Mouse (Mus musculus) limb, embryonic 13.5 days (tissue): ENCODE data around the gene Pigx. TPM values are rescaled to one million over a fixed set of nuclear protein-coding genes. Genes with fewer than 3 reads are reported as not detected.

ENCODE experiments used
- ATAC-seq: fragments of 200-750 bp; cut with Nextera tagmentation; 2 replicates; pipeline ENCODE4 v1.8.0; 2017; ENCODE audit warnings: low read depth, moderate number of reproducible peaks, moderate TSS enrichment; ENCODE audit not compliant: low FRiP score
- H3K27ac ChIP-seq: fragments of 300-500 bp; sonication (generic); 2 replicates; pipeline ENCODE4 v1.5.1; 2015; ENCODE audit warnings: inconsistent platforms, mild to moderate bottlenecking, moderate library complexity
- H3K27me3 ChIP-seq: fragments of 300-500 bp; sonication (generic); 2 replicates; pipeline ENCODE4 v1.6.1; 2015; ENCODE audit warnings: mild to moderate bottlenecking, inconsistent platforms
- H3K36me3 ChIP-seq: fragments of 300-500 bp; sonication (generic); 2 replicates; pipeline ENCODE4 v1.6.1; 2015; ENCODE audit warnings: inconsistent platforms, mild to moderate bottlenecking, moderate library complexity
- H3K4me1 ChIP-seq: fragments of 300-500 bp; sonication (generic); 2 replicates; pipeline ENCODE4 v1.6.1; 2015; ENCODE audit warnings: inconsistent platforms
- H3K4me2 ChIP-seq: fragments of 300-500 bp; sonication (generic); replicated peaks from 2 replicates; pipeline ENCODE4 v1.6.1; 2015; ENCODE audit warnings: inconsistent platforms, mild to moderate bottlenecking, moderate library complexity
- H3K4me3 ChIP-seq: fragments of 300-500 bp; sonication (generic); 2 replicates; pipeline ENCODE4 v1.5.1; 2015; ENCODE audit warnings: moderate library complexity, mild to moderate bottlenecking, inconsistent platforms
- H3K9ac ChIP-seq: fragments of 300-500 bp; sonication (generic); 2 replicates; pipeline ENCODE4 v1.6.1; 2015; ENCODE audit warnings: mild to moderate bottlenecking, inconsistent platforms
- H3K9me3 ChIP-seq: fragments of 300-500 bp; sonication (generic); 2 replicates; pipeline ENCODE4 v1.6.1; 2016; ENCODE audit warnings: inconsistent platforms
- WGBS: fragments of 180-500 bp; shearing (Covaris S2); methylation state at CpG from one replicate; pipeline ENCODE4 v1.1.7; 2015; 5-methylcytosine and 5-hydroxymethylcytosine counted together
- polyA plus RNA-seq: library from polyadenylated mRNA; unstranded; fragments of >200 nt; fragmentation: Nextera tagmentation; extraction: Ambion mirVana; gene quantifications from 2 replicates; pipeline ENCODE4 v1.2.1, GENCODE M21; 2015

Gene Pigx
- polyA plus RNA-seq, 1 experiment from 2014 or later: 124 TPM

DNA sequence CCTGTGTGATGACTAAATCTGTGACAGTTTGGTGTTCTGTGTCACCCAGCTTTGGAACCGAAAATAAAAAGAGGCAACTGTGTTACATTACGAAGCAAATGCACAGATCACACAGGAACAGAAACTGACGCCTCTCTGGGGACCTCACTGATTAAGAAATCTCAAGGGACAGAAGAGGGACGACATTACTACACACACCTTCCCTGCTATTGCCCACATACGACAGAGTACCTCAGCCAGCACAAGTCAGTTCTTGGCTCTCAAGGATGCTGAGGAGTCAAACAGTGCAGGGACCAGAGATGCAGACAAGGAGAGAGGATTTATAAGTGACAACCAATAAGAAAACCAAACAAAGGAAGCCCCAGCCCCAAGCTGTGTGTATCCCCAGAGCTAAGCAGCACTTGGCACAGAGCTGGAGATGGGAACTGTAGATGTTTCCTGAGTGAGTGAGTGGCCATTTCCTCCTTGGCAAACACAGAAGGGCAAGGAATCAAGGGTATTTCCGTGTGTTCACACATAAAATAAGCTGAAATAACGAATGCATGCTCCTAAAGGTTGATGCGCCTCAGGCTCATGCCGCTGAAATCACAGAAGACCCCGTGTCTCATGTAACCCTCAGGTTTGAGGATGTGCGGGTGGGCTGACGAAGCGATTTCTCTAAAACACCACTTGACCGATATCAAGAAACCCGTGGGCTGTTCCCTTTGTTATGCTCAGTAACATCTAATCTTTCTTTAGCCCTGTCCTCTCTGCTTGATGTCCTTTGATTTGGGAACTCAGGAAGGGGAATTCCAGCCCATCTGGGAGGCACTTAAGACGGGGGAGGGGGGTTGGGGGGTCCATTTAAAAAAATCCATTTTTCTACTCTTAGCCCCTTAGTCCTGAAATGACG lies 25.1 kb upstream of the Pigx start:
- ATAC-seq: no peak
- no peak overlapping the region for H3K4me3 ChIP-seq
- no peak overlapping the region for H3K4me2 ChIP-seq
- H3K36me3 ChIP-seq: no peaks in the 10 kb centered on the region
- H3K27ac ChIP-seq: no peak overlapping the region
- WGBS: 74% methylated on average over 17 of the region's 17 CpGs
- H3K9me3 ChIP-seq: no peaks in the 10 kb centered on the region
- H3K4me1 ChIP-seq: no peaks in the 10 kb centered on the region
- H3K27me3 ChIP-seq: no peaks in the 10 kb centered on the region
- H3K9ac ChIP-seq: no peak overlapping the region

DNA sequence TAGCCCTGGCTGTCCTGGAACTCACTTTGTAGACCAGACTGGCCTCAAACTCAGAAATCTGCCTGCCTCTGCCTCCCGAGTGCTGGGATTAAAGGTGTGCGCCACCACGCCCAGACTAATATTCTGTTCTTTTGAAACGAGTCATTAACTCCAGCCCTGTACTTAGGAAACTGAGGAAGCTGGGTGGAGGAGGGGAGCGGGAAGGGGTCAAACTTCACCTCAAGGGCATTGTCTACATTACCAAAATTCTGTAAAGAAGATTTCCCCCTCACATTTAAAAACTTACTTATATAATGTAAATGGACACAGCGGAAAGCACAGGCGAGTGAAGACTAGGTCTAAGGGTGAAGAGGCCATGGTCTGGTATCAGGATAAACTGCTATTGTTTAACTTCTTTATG lies 24.5 kb upstream of the Pigx start:
- ATAC-seq: no peak
- WGBS: 89% methylated on average over 7 of the region's 7 CpGs
- H3K9ac ChIP-seq: no peak overlapping the region

DNA sequence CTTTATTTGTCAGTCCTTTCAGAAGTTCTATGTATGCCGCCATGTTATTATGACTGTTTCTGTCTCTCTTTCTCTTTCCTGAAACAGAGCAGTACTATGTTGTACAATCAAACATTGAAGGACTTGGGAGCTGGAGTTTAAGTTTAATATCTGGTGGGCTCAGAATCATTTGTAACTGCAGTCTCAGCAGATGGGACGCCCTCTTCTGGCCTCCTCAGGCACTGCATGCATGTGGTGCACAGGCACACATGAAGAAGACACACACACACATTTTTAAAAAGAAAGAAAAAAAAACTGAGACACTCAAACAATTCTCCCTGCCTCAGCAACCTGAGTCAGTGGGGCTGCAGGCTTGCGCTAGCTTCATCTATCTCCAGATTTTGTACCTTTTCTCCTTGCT lies 20.9 kb upstream of the Pigx start:
- H3K9me3 ChIP-seq: no peaks in the 10 kb centered on the region
- no peaks in the 10 kb centered on the region for H3K36me3 ChIP-seq
- H3K27me3 ChIP-seq: no peaks in the 10 kb centered on the region
- H3K27ac ChIP-seq: no peak overlapping the region
- no peak overlapping the region for H3K4me2 ChIP-seq
- H3K4me3 ChIP-seq: no peak overlapping the region
- no peak overlapping the region for H3K9ac ChIP-seq
- no peak for ATAC-seq
- WGBS: 76% methylated on average over 3 of the region's 3 CpGs
- H3K4me1 ChIP-seq: no peaks in the 10 kb centered on the region

More for the DNA sequence above, 24.5 kb upstream of the Pigx start:
- no peaks in the 10 kb centered on the region for H3K27me3 ChIP-seq
- H3K4me1 ChIP-seq: no peaks in the 10 kb centered on the region
- H3K36me3 ChIP-seq: no peaks in the 10 kb centered on the region
- H3K27ac ChIP-seq: no peak overlapping the region
- no peaks in the 10 kb centered on the region for H3K9me3 ChIP-seq
- H3K4me2 ChIP-seq: no peak overlapping the region
- no peak overlapping the region for H3K4me3 ChIP-seq

DNA sequence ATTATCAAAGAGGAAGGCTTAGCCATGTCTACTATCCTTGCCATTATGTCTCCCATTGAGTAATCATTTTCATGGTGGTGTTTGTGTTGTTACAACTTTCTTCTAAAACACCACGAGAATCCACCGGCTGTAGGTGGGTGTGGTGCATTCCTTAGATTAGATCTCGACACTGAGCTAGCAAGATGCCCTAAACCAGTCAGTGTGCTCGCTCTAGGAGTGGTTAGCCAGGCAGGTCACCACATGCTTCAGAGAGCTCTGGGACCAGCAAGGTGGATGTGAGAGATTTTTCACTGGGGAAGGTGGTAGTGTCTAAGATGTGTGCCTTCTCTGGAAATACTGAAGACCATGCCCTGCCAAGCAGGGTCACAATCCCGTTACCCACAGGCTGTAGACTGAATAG lies 16.6 kb upstream of the Pigx start:
- WGBS: 50% methylated on average over 5 of the region's 5 CpGs
- Histone ChIP-seq H3K4me2 (no peak overlapping the region), H3K36me3 (no peaks in the 10 kb centered on the region), H3K9ac (no peak overlapping the region), H3K4me3 (no peak overlapping the region), H3K27ac (no peak overlapping the region), H3K9me3 (no peaks in the 10 kb centered on the region), H3K4me1 (no peaks in the 10 kb centered on the region), H3K27me3 (no peaks in the 10 kb centered on the region)
- no peak for ATAC-seq

DNA sequence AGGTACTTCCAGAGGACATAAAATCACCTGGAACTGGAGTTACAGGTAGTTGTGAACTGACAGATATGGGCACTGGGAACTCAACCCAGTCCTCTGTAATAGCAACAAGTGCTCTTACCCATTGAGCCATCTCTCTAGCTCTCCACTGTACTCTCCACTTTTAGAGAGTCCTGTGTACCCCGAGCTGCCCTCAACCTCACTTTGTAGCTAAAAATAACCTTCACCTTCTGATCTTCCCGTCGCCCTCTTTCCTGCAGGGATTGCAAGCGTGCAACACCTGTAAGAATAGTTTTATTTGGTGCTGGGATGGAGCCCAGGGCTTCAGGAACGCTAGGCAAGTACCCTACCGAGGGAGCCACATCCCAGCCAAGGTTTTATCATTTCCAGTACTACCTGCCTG lies 16.2 kb upstream of the Pigx start:
- Histone ChIP-seq H3K36me3 (peaks cover 1% of the 10 kb centered on the region; the same call in 1 of the 2 replicates), H3K4me3 (no peak overlapping the region), H3K9me3 (no peaks in the 10 kb centered on the region), H3K4me2 (no peak overlapping the region), H3K9ac (no peak overlapping the region), H3K27me3 (no peaks in the 10 kb centered on the region), H3K4me1 (no peaks in the 10 kb centered on the region), H3K27ac (no peak overlapping the region)
- WGBS: 63% methylated on average over 6 of the region's 6 CpGs
- ATAC-seq: no peak

DNA sequence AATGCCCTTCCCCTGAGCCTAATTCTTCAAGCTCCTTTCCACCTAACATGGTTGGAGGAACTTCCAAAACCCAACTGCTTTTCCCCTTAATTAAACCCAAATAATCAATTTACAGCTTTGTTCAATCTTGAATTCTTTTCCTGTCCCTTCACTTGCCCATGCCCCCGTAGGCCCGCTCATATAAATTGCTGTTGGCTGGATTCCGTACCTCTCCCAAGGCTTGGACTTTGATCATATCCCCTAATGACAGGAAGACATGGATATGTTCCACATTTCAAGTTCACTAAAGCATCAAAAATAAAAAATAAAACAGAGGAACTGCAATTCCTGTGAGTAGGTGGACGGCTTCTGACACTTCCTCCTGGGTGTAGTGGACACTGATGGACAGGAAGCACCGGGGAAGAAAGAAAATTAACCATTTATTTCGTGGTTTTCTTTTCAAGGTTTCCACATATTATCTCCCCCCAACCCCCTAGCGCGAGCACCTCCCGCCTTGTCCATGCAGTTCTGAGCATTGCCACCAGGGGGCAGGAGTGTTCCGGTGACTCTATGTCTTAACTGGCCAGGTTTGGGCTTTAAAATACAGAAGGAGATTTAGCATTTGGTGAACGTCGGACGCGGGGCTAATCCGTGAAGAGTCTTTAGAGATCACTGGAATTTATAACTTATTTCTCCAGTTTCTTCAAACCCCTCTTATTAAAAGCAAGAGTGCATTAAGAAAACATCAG lies 15.6 kb upstream of the Pigx start:
- H3K36me3 ChIP-seq: peaks cover 8% of the 10 kb centered on the region; the same call in 1 of the 2 replicates
- peak overlapping the region; percentile 28; the same call in 1 of the 2 replicates for H3K4me2 ChIP-seq
- no peak overlapping the region for H3K9ac ChIP-seq
- H3K27ac ChIP-seq: no peak overlapping the region
- H3K4me1 ChIP-seq: no peaks in the 10 kb centered on the region
- H3K9me3 ChIP-seq: no peaks in the 10 kb centered on the region
- no peaks in the 10 kb centered on the region for H3K27me3 ChIP-seq
- WGBS: 17% methylated on average over 15 of the region's 15 CpGs
- no peak for ATAC-seq
- H3K4me3 ChIP-seq: no peak overlapping the region

DNA sequence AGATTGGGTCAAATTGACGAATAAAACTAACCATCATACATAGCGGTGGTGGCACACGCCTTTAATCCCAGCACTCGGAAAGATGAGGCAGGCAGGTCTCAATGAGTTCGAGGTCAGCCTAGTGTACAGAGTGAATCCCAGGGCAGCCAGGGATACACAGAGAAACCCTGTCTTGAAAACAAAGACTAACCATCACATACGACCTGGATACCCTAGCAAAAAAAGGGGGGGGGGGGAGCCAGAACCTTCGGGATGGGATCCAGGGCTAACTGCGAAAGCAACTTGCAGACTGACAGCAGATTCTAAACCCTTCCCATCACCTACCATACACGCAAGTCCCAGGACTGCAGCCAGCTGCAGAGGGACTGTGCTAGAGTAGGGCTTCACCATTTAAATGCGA lies 14.9 kb upstream of the Pigx start:
- no peak overlapping the region for H3K9ac ChIP-seq
- no peaks in the 10 kb centered on the region for H3K27me3 ChIP-seq
- no peak overlapping the region for H3K4me3 ChIP-seq
- ATAC-seq: no peak
- WGBS: 85% methylated on average over 10 of the region's 10 CpGs
- no peaks in the 10 kb centered on the region for H3K9me3 ChIP-seq
- H3K4me2 ChIP-seq: no peak overlapping the region
- no peak overlapping the region for H3K27ac ChIP-seq
- H3K4me1 ChIP-seq: no peaks in the 10 kb centered on the region
- peaks cover 11% of the 10 kb centered on the region; the same call in 1 of the 2 replicates for H3K36me3 ChIP-seq

DNA sequence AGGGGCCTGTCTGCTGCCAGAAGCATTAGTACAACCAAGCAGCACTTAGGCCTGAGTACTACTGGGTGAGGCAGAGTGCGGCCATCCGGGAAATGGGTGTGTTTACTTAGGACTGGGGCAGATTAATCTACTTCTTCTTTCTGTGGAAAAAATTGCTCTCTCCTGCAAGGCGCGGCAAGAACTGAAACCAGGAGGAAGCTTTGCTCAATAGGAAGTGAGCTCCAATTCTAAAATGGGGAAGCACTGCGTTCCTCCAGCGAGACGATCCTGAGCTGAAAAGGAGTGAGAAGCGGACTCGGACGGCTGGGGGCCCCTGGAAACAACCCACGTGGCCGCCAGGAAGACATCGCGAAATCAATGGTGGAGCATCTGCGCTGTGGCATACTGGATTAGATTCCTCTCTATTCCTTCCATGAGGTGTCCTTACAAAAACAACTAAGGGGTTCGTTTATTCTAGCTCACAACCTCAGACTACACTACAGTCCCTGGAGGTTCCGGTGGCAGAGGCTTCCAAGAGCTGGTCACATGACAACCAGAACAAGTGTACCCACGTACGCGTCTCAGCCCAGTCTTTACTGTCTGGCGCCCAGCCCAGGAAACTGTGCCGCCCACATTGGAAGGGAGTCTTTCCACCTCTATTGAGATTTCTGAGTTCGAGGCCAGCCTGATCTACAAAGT lies 14.1 kb upstream of the Pigx start:
- Histone ChIP-seq H3K27ac (no peak overlapping the region; the same call in 1 of the 2 replicates), H3K9me3 (no peaks in the 10 kb centered on the region), H3K27me3 (no peaks in the 10 kb centered on the region), H3K9ac (no peak overlapping the region), H3K36me3 (peaks cover 16% of the 10 kb centered on the region; the same call in 1 of the 2 replicates), H3K4me2 (no peak overlapping the region), H3K4me3 (no peak overlapping the region), H3K4me1 (no peaks in the 10 kb centered on the region)
- 66% methylated on average over 23 of the region's 23 CpGs for WGBS
- no peak for ATAC-seq

DNA sequence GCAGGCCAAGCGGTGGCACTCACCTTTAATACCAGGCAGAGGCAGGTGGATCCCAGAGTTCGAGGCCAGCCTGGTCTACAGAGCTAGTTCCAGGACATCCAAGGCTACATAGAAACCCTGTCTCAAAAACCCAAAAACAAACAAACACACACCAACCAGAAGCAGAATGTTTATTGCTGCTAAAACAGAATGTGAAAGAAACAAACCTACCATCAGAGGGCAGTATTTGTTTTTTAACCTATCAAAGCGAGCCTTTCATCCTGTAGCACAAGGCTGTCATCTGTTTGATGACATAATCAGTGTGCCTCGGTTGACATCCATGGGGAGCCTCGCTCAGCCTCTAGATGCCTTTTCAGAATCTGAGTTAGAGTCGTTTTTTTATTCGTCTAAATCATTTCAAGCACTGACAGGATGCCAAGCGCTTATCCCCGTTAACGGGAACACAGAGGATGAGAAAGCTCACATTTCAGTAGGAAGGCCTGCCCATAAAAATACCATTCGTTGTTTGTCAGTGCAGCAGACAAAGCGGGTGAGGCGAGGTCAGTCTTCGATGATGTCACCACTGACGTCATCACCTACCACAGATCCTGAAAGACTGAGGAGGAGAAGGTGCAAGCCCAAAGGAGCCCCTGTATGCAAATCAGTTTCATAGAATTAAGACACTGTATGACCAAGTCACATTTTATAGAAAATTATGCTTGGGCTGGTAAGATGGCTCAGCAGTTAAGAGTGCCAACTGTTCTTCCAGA lies 11.6 kb upstream of the Pigx start:
- no peak overlapping the region for H3K4me2 ChIP-seq
- H3K9ac ChIP-seq: no peak overlapping the region
- no peak overlapping the region for H3K4me3 ChIP-seq
- H3K27ac ChIP-seq: no peak overlapping the region
- H3K27me3 ChIP-seq: no peaks in the 10 kb centered on the region
- H3K9me3 ChIP-seq: no peaks in the 10 kb centered on the region
- peaks cover 33% of the 10 kb centered on the region for H3K36me3 ChIP-seq
- no peak for ATAC-seq
- H3K4me1 ChIP-seq: no peaks in the 10 kb centered on the region
- WGBS: 75% methylated on average over 15 of the region's 15 CpGs

DNA sequence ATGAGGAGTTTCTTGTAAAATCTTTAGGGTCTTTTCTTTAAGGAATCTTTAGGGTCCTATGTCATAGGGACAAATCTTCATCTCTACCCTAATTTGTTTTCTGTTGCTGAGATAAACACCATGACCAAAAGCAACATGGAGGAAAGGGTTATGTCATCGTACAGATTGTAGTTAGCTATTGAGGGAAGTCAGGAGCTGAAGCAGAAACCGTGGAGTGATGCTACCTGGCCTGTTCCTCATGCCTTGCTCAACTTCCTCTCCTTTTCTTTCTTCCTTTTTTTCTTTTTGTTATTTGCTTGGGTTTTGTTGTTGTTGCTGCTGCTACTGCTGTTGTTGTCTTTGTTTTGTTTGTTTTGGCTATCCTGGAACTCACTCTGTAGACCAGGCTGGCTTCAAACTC lies 9.0 kb upstream of the Pigx start:
- ATAC-seq: no peak
- H3K4me3 ChIP-seq: no peak overlapping the region
- whole genome bisulfite sequencing: 88% methylated on average over 2 of the region's 2 CpGs
- no peak overlapping the region for H3K4me2 ChIP-seq
- H3K9ac ChIP-seq: no peak overlapping the region
- H3K27ac ChIP-seq: no peak overlapping the region
- H3K27me3 ChIP-seq: no peaks in the 10 kb centered on the region
- H3K36me3 ChIP-seq: peaks cover 50% of the 10 kb centered on the region
- peaks cover 2% of the 10 kb centered on the region; the same call in 1 of the 2 replicates for H3K9me3 ChIP-seq
- no peaks in the 10 kb centered on the region for H3K4me1 ChIP-seq

DNA sequence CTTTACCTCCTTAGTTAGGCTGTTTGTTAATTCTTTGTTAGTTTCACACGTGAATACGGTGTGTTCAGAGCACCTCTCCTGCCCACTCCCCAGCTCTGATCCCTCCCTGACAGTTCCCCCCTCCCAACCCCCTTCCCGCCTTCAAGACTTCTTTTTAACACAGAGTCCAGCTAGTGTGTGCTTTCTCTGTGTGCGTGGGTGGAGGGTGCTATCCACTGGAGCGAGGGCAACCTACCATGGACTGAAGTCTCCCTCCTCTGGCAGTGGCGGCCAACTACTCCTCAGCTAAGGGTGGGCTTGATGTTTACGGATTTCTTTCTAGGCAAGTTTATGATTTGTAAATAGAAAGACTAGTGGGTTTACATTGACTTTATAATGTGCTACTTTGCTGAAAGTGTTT lies 8.6 kb upstream of the Pigx start:
- H3K4me2 ChIP-seq: no peak overlapping the region
- H3K27ac ChIP-seq: no peak overlapping the region
- no peaks in the 10 kb centered on the region for H3K4me1 ChIP-seq
- ATAC-seq: no peak
- WGBS: 74% methylated on average over 7 of the region's 7 CpGs
- H3K9me3 ChIP-seq: peaks cover 2% of the 10 kb centered on the region; the same call in 1 of the 2 replicates
- H3K9ac ChIP-seq: no peak overlapping the region
- H3K36me3 ChIP-seq: peaks cover 54% of the 10 kb centered on the region
- H3K27me3 ChIP-seq: no peaks in the 10 kb centered on the region
- H3K4me3 ChIP-seq: no peak overlapping the region
